Mouse (Mus musculus) fibroblast of lung, adult 2 months (primary cell): ENCODE data around the gene Slc17a4.

ENCODE experiments used
- DNase-seq: peaks from one replicate; pipeline ENCODE4 v3.0.0-alpha.2; 2011; ENCODE audit warnings: low read depth

Slc17a4 gene

DNA sequence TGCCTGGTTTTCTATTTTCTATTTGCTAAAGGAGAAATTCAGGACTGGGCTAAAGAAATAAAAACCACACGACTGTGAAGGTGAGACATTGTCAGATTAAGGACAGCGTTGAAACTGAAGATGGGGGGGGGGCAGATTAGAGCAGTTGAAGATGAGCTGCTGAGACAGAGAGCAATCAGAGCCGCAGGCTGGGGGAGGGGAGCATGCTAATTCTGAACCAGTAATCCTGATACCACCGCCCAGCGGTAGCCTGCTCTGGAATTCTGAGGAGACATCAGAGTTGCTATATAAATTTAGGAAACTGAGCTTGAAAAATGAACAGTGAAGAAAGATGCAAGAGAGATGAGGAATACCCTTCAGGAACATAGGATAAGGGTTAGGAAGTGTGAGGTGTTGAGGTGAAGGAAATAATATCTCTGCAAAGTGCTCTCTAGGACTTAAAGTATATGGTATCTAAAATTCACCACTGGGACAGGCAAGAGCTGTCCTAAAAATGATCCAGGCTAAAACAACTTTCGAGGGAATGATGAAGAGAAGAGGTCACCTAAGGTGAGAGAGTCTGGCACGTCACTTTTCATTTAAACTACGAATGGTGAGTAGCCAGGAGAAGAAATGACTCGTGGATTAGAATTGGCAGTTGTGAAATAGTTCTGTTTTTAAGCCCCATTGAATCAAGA lies 22.1 kb downstream of the Slc17a4 start:
- no peak for DNase-seq

DNA sequence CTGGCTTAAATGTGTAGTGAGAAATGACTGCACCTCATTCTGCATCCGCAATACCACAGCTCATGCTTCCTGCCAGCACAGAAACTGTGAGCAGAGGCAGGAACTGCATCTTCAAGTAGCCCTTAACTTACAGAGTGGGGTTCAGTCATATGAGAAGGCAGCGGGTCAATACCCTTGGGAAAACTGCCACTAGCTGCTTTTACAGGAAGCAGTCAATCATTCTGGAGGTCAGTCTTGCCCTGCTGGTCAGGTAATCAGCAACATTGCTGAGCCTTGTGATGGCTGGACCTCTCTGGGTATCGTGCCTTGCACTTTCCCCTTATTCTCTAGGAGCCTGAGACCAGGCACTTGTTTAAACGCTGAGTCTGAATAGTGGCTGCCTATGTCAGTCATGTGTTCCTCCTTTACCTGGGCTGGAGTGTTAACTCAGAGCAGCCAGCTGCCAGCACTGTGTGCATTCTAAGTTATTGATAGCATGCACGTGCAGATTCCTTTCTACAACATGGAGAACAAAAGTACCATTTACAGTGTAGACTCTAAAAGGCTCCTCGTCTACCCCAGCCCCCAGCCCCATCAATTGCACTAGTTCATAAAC lies 25.7 kb downstream of the Slc17a4 start:
- no peak for DNase-seq

DNA sequence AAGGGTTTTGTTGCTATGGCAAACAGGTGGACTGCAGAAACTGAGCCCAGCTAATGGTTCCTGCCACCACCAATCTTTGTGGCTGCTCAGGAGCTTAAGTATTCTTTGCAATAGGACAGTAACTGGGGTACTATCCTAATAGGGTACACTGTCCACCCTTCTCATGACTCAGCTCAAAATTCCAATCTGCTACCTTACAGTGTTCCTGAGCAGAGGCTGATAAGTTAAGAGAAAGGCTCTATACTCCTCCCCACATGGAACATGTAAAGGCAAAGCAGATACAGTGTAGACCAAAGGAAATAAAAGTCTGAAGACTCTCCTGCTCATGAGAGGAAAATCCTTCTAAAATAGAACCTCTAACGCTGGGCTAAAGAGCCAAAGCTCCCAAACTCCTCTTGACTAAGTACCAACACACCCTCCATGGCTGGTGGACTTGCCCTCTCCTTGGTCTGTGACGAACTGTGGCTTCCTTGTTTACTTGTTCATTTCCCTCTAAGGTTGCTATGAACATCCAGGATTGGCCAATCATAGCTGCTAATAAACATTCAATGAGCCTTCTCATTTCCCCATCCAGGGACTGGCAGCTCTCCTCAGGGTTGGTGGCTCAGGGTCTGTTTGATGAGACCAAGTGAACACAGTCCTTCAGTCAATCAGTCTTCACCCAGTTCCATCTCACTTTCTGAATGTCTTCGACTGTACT lies 27.6 kb downstream of the Slc17a4 start:
- DNase-seq: no peak

DNA sequence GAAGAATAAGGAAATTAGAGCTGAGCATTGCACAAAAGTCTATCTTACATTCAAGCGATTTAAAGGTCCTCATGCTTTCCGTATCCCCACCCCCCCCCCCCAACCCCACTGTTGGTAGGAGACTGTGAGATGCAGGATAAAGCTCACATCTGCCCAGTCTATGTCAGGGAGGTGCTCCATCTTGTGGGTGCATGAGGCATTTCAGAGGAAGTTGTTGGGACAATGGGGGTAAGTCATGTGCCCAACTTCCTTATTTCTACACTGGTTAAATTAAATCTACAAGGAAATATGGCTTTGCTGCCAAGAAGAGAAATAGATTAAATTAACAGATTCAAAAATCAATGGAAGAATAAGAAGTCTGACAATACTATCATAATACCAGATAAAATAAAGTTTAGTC lies 29.3 kb downstream of the Slc17a4 start:
- DNase-seq: no peak

DNA sequence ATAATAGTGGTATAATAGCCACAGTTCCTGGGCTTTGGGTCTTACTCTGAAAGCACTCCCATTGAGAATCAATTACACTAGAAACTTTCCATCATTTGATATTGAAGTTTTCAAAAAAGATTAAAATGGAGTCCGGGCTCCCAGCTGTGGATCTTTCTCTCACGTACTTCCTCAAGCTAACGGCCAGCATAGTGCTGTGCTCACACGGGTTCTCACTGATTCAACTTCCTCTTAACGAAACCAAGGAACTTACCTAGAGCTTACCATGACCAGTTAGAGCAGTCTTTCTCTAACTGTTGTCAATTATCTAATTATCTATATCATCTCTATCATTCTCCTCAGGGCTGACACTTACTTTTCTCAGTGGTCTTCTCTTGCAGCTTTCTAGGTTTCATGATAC lies 35.2 kb downstream of the Slc17a4 start:
- no peak for DNase-seq

DNA sequence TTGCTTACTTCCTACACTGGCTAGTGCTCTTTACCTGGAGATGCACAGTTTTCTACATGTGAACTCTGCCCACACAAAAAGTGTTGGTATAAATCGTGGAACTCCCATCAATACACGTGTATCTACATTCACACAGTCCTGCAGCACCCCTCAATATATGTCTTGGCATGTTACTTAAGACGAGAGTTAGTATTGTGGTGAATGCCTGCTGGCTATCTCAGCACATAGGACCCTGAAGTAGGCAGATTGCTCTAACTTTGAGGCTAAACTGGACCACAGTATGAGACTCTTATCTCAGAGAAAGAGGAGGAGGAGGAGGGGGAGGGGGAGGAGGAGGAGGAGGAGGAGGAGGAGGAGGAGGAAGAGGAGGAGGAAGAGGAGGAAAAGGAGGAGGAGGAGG lies 35.7 kb downstream of the Slc17a4 start:
- DNase-seq: no peak

DNA sequence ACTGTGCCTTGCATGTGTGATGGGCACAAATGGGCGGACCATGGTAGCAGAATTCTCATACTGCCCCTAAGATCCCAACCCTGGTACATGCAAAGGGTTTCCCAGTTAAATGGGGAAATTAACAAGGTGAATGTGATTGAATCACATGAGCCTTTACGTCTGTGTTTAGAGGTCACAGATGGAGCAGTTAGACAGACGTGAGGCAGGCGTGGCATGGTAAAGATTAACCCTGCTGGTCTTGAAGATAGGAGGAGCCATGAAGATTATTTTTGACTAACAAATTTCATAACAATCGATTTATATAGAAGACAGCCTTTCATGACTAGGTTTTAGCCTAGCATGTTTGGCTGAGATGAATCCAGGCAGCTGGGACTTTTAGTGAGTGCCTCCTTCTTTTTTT lies 41.7 kb downstream of the Slc17a4 start:
- DNase-seq: no peak

DNA sequence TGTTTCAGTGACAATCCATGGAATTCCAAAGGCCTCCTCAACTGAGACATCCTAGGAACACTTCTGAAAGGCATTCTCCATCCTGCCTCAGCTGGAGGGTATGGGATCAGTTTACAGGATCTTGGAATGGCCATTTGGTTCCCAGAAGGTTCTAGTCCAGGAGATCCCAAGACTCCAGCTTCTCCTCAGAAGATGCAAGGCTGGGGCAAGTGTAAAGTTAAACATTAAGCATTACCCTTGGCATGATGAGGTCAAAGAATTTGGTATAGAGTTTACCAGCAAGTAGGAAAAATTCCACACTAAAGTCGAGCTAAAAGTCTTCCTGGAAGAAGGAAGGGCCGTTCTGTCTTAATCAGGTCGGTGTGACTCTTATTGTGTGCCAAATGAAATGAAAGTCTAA lies 44.8 kb downstream of the Slc17a4 start:
- no peak for DNase-seq

DNA sequence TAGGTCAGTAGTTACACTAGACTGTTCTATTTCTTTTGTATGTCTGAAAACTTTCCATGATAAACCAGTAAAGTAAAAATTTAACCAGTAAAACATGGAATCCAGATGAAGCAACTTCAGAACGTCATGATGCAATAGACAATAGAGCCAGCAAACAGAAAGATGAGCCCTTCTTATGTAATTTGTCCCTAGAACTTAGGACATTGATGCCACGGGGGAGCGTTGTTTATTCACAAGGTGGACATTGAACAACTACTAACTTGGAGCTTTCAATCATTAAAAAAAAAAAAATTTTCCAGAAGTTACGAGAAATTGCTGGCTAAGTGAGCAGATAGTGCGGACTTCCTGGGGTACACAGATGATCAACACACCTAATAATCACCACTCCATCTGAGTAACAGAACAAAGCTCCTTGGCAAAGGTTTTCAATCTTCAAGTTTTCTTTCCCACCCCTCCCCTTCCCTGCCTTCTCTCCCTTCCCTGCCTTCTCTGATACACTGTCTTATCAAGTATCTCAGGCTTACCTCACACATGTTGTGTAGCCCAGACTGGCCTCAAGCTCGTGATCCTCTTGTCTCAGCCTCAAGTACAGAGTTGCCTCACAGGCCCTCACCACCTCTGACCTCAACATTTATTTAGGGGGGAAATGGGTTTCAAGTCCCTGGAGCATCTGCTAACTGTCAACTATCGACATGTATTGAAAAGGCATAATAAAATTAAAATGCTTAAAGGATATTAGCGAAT lies 45.8 kb downstream of the Slc17a4 start:
- DNase-seq: no peak

DNA sequence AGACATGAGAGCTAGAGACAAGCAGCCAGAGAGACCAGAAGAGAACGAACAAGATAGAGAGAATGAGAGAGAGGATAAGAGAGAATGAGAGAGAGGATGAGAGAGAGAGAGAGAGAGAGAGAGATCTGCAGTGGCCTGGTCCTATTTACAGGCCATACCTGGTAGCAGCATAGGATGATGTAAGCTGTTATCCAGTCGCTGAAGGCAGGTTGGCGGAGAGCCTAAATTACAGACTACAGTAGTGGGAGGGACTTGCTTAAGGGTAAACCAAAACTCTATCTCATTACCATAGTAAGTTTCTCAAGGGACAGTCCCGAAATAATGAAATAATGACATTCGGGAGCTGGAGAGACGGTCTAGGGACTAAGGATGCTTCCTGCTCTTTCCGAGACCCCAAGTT lies 47.4 kb downstream of the Slc17a4 start, which contains the start of gene Slc17a1:
Slc17a1 (plus strand) TSS at position 346 of the 400 bp plus-strand sequence.
- no peak for DNase-seq

DNA sequence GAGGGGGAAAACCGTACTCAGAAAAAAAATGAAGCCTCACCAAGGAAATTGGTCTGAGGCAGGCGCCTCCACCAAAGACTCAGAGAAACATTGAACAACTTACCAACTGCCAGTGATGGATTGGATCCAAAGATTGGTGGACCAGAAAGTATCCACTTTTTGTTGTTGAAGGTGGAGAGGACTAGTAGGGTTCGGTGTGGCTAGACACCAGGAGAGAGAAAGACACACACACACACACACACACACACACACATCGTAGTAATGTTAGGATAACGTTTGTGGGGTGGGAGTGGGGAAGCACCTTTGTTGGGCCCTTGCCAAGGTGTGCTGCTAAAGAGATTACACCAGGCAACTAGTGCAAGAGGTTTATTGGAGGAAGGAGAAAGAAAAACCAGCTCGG lies 47.8 kb downstream of the Slc17a4 start:
- no peak for DNase-seq

DNA sequence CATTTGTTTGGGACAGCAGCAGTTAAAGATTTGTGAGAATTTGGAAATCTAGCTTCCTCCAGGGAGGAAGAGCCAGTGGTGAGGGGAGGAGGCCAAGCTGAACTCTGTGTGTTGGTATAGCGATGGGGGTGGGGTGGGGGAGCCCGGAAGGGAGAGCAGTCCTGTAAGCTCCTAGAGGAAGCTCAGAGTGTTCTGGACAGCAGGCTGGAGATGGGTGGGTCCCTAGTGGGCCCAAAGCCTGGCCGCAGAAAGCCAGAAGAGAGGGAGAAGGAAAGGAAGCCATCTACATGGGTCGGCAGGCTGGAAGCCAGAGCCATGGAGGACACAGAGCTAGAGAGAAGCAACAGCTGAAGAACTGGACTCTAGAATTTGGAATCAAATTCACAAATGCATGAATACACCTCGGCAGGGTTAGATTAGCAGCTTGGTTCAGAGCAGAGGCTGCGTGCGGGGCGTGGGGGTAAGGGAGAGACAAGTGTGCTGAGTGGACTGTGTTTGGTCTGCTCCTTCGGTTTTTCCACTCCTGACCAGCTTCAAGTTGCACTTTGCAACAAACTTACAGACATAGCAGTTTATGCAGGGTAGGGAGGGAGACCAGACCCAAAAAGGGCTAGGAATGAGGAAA lies 48.6 kb downstream of the Slc17a4 start:
- no peak for DNase-seq

DNA sequence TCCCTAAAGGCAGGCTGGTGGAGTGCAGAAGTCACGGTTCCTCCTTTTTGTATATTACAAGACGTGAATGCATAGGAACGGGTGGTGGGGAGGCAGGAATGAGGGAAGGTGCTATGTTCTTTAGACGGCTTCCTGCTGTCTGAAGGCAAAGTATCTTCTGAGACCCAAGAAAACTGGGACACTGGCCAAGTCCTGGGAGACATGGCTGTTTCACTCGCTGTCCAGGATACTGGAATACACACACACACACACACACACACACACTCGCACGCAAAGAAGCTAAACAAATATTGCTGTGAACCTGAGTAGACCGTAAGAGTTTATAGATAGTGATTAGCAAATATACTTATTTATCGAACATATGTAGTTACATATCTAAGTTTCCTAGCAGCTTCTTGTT lies 50.1 kb downstream of the Slc17a4 start:
- no peak for DNase-seq

DNA sequence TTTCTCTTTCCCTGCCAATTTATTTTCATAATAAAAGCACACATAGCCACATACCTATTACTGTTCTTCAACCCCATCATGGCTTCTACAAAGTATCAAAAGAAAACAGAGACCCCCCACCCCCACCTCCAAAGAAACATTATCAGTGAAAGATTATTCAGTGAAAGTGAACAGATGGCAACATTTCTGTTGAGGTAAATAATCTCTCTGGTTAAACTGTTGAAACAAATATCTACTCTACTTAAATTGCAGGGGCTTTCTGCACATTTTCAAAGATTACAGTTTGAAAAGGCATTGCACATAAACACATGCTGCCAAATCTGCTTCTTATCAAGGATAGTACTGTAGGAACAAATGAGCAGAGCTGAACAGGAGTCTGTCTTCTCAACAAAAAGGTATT lies 53.0 kb downstream of the Slc17a4 start:
- DNase-seq: no peak

DNA sequence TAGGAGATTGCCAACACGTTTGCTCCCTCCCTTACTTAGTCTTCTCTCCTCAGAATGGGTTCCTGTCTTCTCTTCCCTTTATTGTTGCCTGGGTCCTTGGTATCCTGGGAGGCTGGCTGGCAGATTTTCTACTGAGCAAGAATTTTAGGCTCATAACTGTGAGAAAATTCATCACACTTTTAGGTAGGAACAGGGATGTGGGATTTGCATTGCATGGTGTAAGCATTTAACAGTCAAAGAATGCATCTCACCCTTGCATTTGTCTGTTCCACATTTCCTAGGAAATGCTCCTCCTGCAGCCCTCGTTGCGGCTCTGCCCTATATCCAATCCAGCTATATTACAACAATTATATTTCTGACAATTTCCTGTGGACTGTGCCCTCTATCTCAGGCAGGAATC lies 58.4 kb downstream of the Slc17a4 start:
- DNase-seq: no peak

DNA sequence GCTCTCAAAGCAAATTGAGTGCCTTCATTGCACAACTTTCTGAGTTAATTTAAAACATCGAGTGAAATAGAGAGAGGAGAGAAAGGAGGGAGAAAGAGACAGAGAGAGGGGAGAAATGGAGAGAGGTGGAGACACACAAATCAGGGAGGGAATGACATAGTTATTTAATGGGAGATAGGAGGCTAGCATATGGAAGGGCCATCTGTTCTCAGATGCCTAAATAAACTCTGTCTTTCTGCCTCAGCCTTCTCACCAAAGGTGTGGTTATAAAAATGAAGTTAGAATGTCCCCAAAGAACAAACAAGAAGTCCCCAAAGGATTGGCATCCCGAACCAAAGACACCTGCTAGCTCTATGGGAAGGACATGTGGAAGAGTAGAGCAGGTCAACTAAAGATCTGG lies 65.5 kb downstream of the Slc17a4 start:
- DNase-seq: no peak
